In genomic region chr16:75853556-75854271, GRCm38 (mm10) we compare ENCODE assay signal across 10 mouse cellular contexts.
"Had no signal": no experiment of that assay in that cellular context is flagged by ENCODE, and none has a peak within 500 bp of the region (broad histone marks: within the 10 kb centered on the region; RNA-seq: fewer than 3 reads in every experiment).

No protein-coding gene starts in this region.

- ATAC-seq: liver, embryonic 12.5 days had no signal

- H3K4me1 ChIP-seq: limb, embryonic 15.5 days; midbrain, embryonic 12.5 days had no signal

- H3K4me2 ChIP-seq: limb, embryonic 15.5 days; liver, embryonic 12.5 days; lung, embryonic 14.5 days; midbrain, embryonic 12.5 days had no signal

- H3K27me3 ChIP-seq: limb, embryonic 15.5 days; liver, embryonic 12.5 days; midbrain, embryonic 12.5 days had no signal

- H3K4me3 ChIP-seq: left cerebral cortex, adult 2 months; limb, embryonic 15.5 days; liver, embryonic 12.5 days; midbrain, embryonic 12.5 days had no signal

- DNase-seq: lung, embryonic 14.5 days; lung, postnatal 14 days; right cerebral cortex, postnatal 14 days; thymus, postnatal 36 days had no signal

- H3K9ac ChIP-seq: limb, embryonic 15.5 days; liver, embryonic 12.5 days; lung, embryonic 14.5 days; midbrain, embryonic 12.5 days had no signal

- H3K27ac ChIP-seq: kidney, postnatal 0 days; left cerebral cortex, adult 2 months; limb, embryonic 15.5 days; liver, embryonic 12.5 days; macrophage; midbrain, embryonic 12.5 days had no signal

- H3K36me3 ChIP-seq: limb, embryonic 15.5 days; liver, embryonic 12.5 days; midbrain, embryonic 12.5 days had no signal

- H3K9me3 ChIP-seq: limb, embryonic 15.5 days; liver, embryonic 12.5 days; midbrain, embryonic 12.5 days had no signal
